Mouse (Mus musculus) kidney, postnatal 36 days (tissue): ENCODE data around the gene 9530003J23Rik.
"Not testable (repeated sequence)": the region's sequence is repeated elsewhere in the genome, so short reads cannot be mapped to it uniquely, and the experiment has no call there.

Source experiments
- DNase-seq, 2 experiments: peaks; one replicate each; pipeline ENCODE4 v3.0.0; 2021 to 2022; ENCODE audit warnings: mixed read lengths in 2 of 2

Gene 9530003J23Rik

GRCm38 (mm10) chr10:117224102-117224990 is 14.2 kb downstream of the 9530003J23Rik start, which contains the start of gene Yeats4:
Yeats4 (minus strand) TSS chr10:117224507.
- peak; percentile 93 to 96 for DNase-seq

- DNase-seq = no peak
Observed at GRCm38 (mm10) chr10:117223758-117224101, 14.8 kb downstream of the 9530003J23Rik start.

GRCm38 (mm10) chr10:117222821-117223220 is 15.7 kb downstream of the 9530003J23Rik start:
- no peak for DNase-seq

GRCm38 (mm10) chr10:117218351-117218750 is 20.2 kb downstream of the 9530003J23Rik start:
- no peak for DNase-seq

- no peak for DNase-seq
Observed at GRCm38 (mm10) chr10:117217246-117217840, 21.2 kb downstream of the 9530003J23Rik start.

- DNase-seq = peak in 1 of 2 experiments; percentile 73
Observed at GRCm38 (mm10) chr10:117216793-117217192, 21.7 kb downstream of the 9530003J23Rik start.

- no peak for DNase-seq
Observed at GRCm38 (mm10) chr10:117216132-117216495, 22.4 kb downstream of the 9530003J23Rik start.

GRCm38 (mm10) chr10:117215409-117216131 is 22.9 kb downstream of the 9530003J23Rik start:
- DNase-seq = no peak

- DNase-seq = no peak
Observed at GRCm38 (mm10) chr10:117211023-117211422, 27.5 kb downstream of the 9530003J23Rik start.

- peak; percentile 45 to 70 for DNase-seq
Observed at GRCm38 (mm10) chr10:117209469-117209938, 29.0 kb downstream of the 9530003J23Rik start.

- DNase-seq = not testable (repeated sequence)
Observed at GRCm38 (mm10) chr10:117208787-117209186, 29.7 kb downstream of the 9530003J23Rik start.

GRCm38 (mm10) chr10:117208221-117208620 is 30.3 kb downstream of the 9530003J23Rik start:
- no peak for DNase-seq

- no peak for DNase-seq
Observed at GRCm38 (mm10) chr10:117206070-117206469, 32.4 kb downstream of the 9530003J23Rik start.

GRCm38 (mm10) chr10:117203558-117203981 is 34.9 kb downstream of the 9530003J23Rik start:
- DNase-seq = no peak

- no peak for DNase-seq
Observed at GRCm38 (mm10) chr10:117202981-117203557, 35.4 kb downstream of the 9530003J23Rik start.

- DNase-seq = no peak
Observed at GRCm38 (mm10) chr10:117199701-117200100, 38.8 kb downstream of the 9530003J23Rik start.

- DNase-seq = no peak
Observed at GRCm38 (mm10) chr10:117196696-117197095, 41.8 kb downstream of the 9530003J23Rik start.

- DNase-seq = no peak
Observed at GRCm38 (mm10) chr10:117195748-117196147, 42.8 kb downstream of the 9530003J23Rik start.

- no peak for DNase-seq
Observed at GRCm38 (mm10) chr10:117195005-117195404, 43.5 kb downstream of the 9530003J23Rik start.

GRCm38 (mm10) chr10:117193364-117193763 is 45.1 kb downstream of the 9530003J23Rik start:
- peak in 1 of 2 experiments; percentile 9 for DNase-seq

GRCm38 (mm10) chr10:117185399-117186089 is 53.0 kb downstream of the 9530003J23Rik start:
- no peak for DNase-seq
